Mouse (Mus musculus): ENCODE measurements around the gene Thbs4.
A peak's percentile ranks its signal among the peaks of the same experiment; 100 is the strongest.

Gene Thbs4

GRCm38 (mm10) chr13:92717851-92718665 is 76.6 kb downstream of the Thbs4 start:
- DNase-seq (ENCODE audit: low spot score), result no peak

- DNase-seq (ENCODE audit: low spot score), result no peak
Measured at GRCm38 (mm10) chr13:92712619-92713018, 82.0 kb downstream of the Thbs4 start.

GRCm38 (mm10) chr13:92711821-92712220 is 82.8 kb downstream of the Thbs4 start:
- DNase-seq (ENCODE audit: low spot score), result no peak

- no peak for DNase-seq (ENCODE audit: low spot score)
Measured at GRCm38 (mm10) chr13:92710361-92710760, 84.3 kb downstream of the Thbs4 start.

- DNase-seq (ENCODE audit: low spot score), result no peak
Measured at GRCm38 (mm10) chr13:92709535-92709934, 85.1 kb downstream of the Thbs4 start.

- no peak for DNase-seq (ENCODE audit: low spot score)
Measured at GRCm38 (mm10) chr13:92708466-92708865, 86.2 kb downstream of the Thbs4 start.

GRCm38 (mm10) chr13:92707941-92708340 is 86.7 kb downstream of the Thbs4 start:
- DNase-seq (ENCODE audit: low spot score), result no peak

- DNase-seq (ENCODE audit: low spot score), result no peak
Measured at GRCm38 (mm10) chr13:92706342-92707061, 88.1 kb downstream of the Thbs4 start.

GRCm38 (mm10) chr13:92705016-92705535 is 89.5 kb downstream of the Thbs4 start:
- no peak for DNase-seq (ENCODE audit: low spot score)

- DNase-seq (ENCODE audit: low spot score), result no peak
Measured at GRCm38 (mm10) chr13:92704189-92704588, 90.4 kb downstream of the Thbs4 start.

GRCm38 (mm10) chr13:92703241-92704027 is 91.2 kb downstream of the Thbs4 start:
- peak; percentile 85 for DNase-seq (ENCODE audit: low spot score)

GRCm38 (mm10) chr13:92702035-92702434 is 92.6 kb downstream of the Thbs4 start:
- DNase-seq (ENCODE audit: low spot score), result no peak
